Mouse (Mus musculus) heart, embryonic 13.5 days (tissue): ENCODE data around the gene Pgf. TPM values are rescaled to one million over a fixed set of nuclear protein-coding genes. Genes with fewer than 3 reads are reported as not detected.
"Not testable (repeated sequence)": the region's sequence is repeated elsewhere in the genome, so short reads cannot be mapped to it uniquely, and the experiment has no call there.

Experiments
- ATAC-seq: fragments of 200-750 bp; cut with Nextera tagmentation; 2 replicates; pipeline ENCODE4 v1.8.0; 2017; ENCODE audit warnings: moderate TSS enrichment; ENCODE audit not compliant: insufficient number of reproducible peaks, low FRiP score, low TSS enrichment; ENCODE audit errors: extremely low read depth
- H3K27ac ChIP-seq: fragments of 300-500 bp; sonication (generic); replicated peaks from 2 replicates; pipeline ENCODE4 v1.5.1; 2015; ENCODE audit warnings: moderate library complexity, mild to moderate bottlenecking, inconsistent platforms
- H3K27me3 ChIP-seq: fragments of 300-500 bp; sonication (generic); replicated peaks from 2 replicates; pipeline ENCODE4 v1.6.1; 2015; ENCODE audit warnings: mild to moderate bottlenecking, inconsistent platforms
- H3K36me3 ChIP-seq: fragments of 300-500 bp; sonication (generic); 2 replicates; pipeline ENCODE4 v1.6.1; 2015; ENCODE audit warnings: mild to moderate bottlenecking, inconsistent platforms
- H3K4me1 ChIP-seq: fragments of 300-500 bp; sonication (generic); 2 replicates; pipeline ENCODE4 v1.6.1; 2015; ENCODE audit warnings: inconsistent platforms
- H3K4me2 ChIP-seq: fragments of 300-500 bp; sonication (generic); 2 replicates; pipeline ENCODE4 v1.6.1; 2015; ENCODE audit warnings: inconsistent platforms, mild to moderate bottlenecking, moderate library complexity
- H3K4me3 ChIP-seq: fragments of 300-500 bp; sonication (generic); 2 replicates; pipeline ENCODE4 v1.5.1; 2015; ENCODE audit warnings: moderate library complexity, mild to moderate bottlenecking, inconsistent platforms
- H3K9ac ChIP-seq: fragments of 300-500 bp; sonication (generic); 2 replicates; pipeline ENCODE4 v1.6.1; 2015; ENCODE audit warnings: inconsistent platforms, mild to moderate bottlenecking, moderate library complexity
- H3K9me3 ChIP-seq: fragments of 300-500 bp; sonication (generic); 2 replicates; pipeline ENCODE4 v1.6.1; 2016; ENCODE audit warnings: inconsistent platforms
- WGBS: fragments of 180-500 bp; shearing (Covaris S2); methylation state at CpG from one replicate; pipeline ENCODE4 v1.1.7; 2015; ENCODE audit warnings: mixed read lengths; 5-methylcytosine and 5-hydroxymethylcytosine counted together
- polyA plus RNA-seq: library from polyadenylated mRNA; unstranded; fragments of >200 nt; fragmentation: Nextera tagmentation; extraction: Ambion mirVana; gene quantifications from 2 replicates; pipeline ENCODE4 v1.2.1, GENCODE M21; 2015

The Pgf gene
- polyA plus RNA-seq, 1 experiment from 2014 or later: 9.1 TPM

DNA sequence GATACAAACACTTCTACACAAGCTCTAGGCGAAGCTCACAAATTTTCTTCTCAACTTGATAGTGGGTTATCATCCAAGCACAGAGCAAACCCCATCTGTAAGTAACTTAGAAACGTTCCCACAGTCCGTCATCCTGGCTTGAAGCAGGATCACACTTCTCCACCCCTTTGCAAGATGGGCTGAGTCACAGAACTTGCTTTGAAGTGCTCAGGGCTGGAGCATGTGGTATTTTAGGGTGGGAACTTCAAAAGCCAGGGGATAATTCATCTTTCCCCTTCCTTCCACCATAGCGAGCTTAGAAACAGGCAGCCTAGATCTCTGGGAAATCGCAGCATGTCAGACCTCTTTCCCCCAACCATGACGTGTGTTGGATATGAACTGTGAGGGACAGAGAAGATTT is 21.3 kb downstream of the Pgf start:
- H3K4me2 ChIP-seq: no peak overlapping the region
- no peak overlapping the region for H3K9ac ChIP-seq
- no peak for ATAC-seq
- WGBS: 25% methylated on average over 6 of the region's 6 CpGs
- H3K27me3 ChIP-seq: peaks cover 8% of the 10 kb centered on the region; the same call in 1 of the 2 replicates
- no peaks in the 10 kb centered on the region for H3K9me3 ChIP-seq
- H3K4me1 ChIP-seq: peaks cover 7% of the 10 kb centered on the region
- no peaks in the 10 kb centered on the region for H3K36me3 ChIP-seq
- H3K27ac ChIP-seq: no peak overlapping the region
- no peak overlapping the region for H3K4me3 ChIP-seq

- Histone ChIP-seq H3K4me2 (no peak overlapping the region), H3K27me3 (peaks cover 29% of the 10 kb centered on the region), H3K9me3 (no peaks in the 10 kb centered on the region), H3K9ac (no peak overlapping the region), H3K27ac (no peak overlapping the region), H3K4me1 (peaks cover 17% of the 10 kb centered on the region), H3K36me3 (no peaks in the 10 kb centered on the region), H3K4me3 (no peak overlapping the region)
- WGBS: 74% methylated on average over 3 of the region's 3 CpGs
- no peak for ATAC-seq
These were observed 24.6 kb downstream of the Pgf start for GRCm38 (mm10) chr12:85153011-85153410.

GRCm38 (mm10) chr12:85151002-85151774 is 26.4 kb downstream of the Pgf start, which contains the start of gene Rps6kl1:
Gene Rps6kl1, minus strand, starts transcription at chr12:85151264.
- peak within 1 kb of the TSS; percentile 74 for H3K4me2 ChIP-seq
- 13% methylated on average over 28 of the region's 28 CpGs for WGBS
- H3K27me3 ChIP-seq: peaks cover 29% of the 10 kb centered on the region
- H3K9ac ChIP-seq: peak within 1 kb of the TSS; percentile 61
- H3K4me3 ChIP-seq: peak within 1 kb of the TSS; percentile 46
- H3K9me3 ChIP-seq: no peaks in the 10 kb centered on the region
- peaks cover 21% of the 10 kb centered on the region for H3K4me1 ChIP-seq
- H3K36me3 ChIP-seq: no peaks in the 10 kb centered on the region
- ATAC-seq: peak; percentile 44
- no peak within 1 kb of the TSS for H3K27ac ChIP-seq

GRCm38 (mm10) chr12:85150321-85151001 is 27.1 kb downstream of the Pgf start:
- Histone ChIP-seq H3K9me3 (no peaks in the 10 kb centered on the region), H3K36me3 (no peaks in the 10 kb centered on the region), H3K27me3 (peaks cover 29% of the 10 kb centered on the region), H3K4me3 (peak overlapping the region; percentile 46), H3K4me2 (peak overlapping the region; percentile 74), H3K4me1 (peaks cover 25% of the 10 kb centered on the region), H3K9ac (peak overlapping the region; percentile 61), H3K27ac (no peak overlapping the region)
- 8% methylated on average over 20 of the region's 20 CpGs for WGBS
- ATAC-seq: no peak

DNA sequence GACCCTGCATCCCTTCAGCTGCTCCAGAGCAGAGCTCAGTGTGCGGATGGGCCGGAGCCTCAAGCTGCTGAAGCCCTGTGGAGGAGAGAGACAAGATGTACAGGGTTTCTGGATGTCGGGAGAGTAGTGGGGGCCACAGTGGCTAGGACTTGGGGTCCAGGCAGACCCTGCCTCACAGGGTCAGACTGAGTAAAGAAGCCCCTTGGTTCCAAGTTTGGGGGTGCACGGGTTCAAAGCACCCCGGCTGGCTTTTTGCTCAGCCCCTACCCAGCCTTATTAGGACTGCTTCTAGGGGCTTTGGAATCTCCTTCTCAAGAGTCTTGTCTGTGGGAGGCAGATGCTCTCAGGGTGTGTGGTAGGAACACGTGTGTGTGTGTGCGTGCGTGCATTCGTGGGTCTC is 30.7 kb downstream of the Pgf start:
- Histone ChIP-seq H3K4me2 (no peak overlapping the region), H3K36me3 (no peaks in the 10 kb centered on the region), H3K27me3 (peaks cover 28% of the 10 kb centered on the region), H3K4me1 (peaks cover 32% of the 10 kb centered on the region), H3K27ac (no peak overlapping the region), H3K9me3 (no peaks in the 10 kb centered on the region), H3K9ac (no peak overlapping the region), H3K4me3 (no peak overlapping the region)
- 71% methylated on average over 9 of the region's 9 CpGs for WGBS
- ATAC-seq: no peak

- Histone ChIP-seq H3K9me3 (no peaks in the 10 kb centered on the region), H3K4me2 (no peak overlapping the region), H3K27ac (no peak overlapping the region), H3K36me3 (no peaks in the 10 kb centered on the region), H3K27me3 (peaks cover 29% of the 10 kb centered on the region), H3K4me1 (peaks cover 32% of the 10 kb centered on the region), H3K4me3 (no peak overlapping the region), H3K9ac (no peak overlapping the region)
- no peak for ATAC-seq
- WGBS: 23% methylated on average over 10 of the region's 11 CpGs
These were observed 31.2 kb downstream of the Pgf start for GRCm38 (mm10) chr12:85146355-85146754.

- Histone ChIP-seq H3K4me3 (no peak overlapping the region), H3K36me3 (no peaks in the 10 kb centered on the region), H3K9me3 (no peaks in the 10 kb centered on the region), H3K27ac (no peak overlapping the region), H3K27me3 (peaks cover 28% of the 10 kb centered on the region), H3K4me2 (no peak overlapping the region), H3K4me1 (peaks cover 26% of the 10 kb centered on the region), H3K9ac (no peak overlapping the region)
- 51% methylated on average over 9 of the region's 9 CpGs for WGBS
- ATAC-seq: no peak
These were observed 32.0 kb downstream of the Pgf start for GRCm38 (mm10) chr12:85145630-85146029.

DNA sequence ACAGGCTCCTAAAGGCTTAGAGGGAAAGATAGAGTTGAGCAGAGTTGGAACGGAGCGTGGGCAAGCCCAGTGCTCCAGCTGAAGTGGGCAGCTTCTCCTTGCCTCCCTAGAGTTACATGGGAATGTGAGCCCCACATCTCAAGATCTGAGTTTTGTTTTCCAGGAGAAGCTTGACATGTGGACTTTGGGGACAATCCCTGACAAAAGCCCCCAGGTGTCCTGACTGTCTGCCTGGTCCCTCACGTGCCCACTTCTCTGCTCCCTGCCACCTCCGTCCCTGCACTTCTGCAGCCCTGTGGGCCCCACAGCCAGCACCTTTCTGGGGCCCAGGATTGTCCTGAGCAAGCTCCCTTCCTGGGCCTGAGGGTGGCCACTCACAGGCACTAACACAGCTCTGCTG is 32.8 kb downstream of the Pgf start:
- no peaks in the 10 kb centered on the region for H3K9me3 ChIP-seq
- H3K9ac ChIP-seq: no peak overlapping the region
- H3K4me2 ChIP-seq: no peak overlapping the region
- ATAC-seq: no peak
- peaks cover 25% of the 10 kb centered on the region for H3K4me1 ChIP-seq
- H3K27me3 ChIP-seq: peaks cover 30% of the 10 kb centered on the region
- 93% methylated on average over 4 of the region's 4 CpGs for WGBS
- H3K36me3 ChIP-seq: no peaks in the 10 kb centered on the region
- H3K4me3 ChIP-seq: no peak overlapping the region
- H3K27ac ChIP-seq: no peak overlapping the region

DNA sequence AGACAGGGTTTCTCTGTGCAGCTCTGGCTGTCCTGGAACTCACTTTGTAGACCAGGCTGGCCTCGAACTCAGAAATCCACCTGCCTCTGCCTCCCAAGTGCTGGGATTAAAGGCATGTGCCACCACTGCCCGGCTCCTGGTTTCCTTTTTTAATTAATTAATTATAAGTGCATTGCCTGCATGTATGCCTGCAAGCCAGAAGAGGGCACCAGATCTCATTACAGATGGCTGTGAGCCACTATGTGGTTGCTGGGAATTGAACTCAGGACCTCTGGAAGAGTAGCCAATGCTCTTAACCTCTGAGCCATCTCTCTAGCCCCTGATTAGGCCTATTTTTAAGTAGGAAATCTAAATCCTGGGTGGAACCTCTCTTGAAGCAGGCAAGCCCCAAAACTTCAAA is 33.3 kb downstream of the Pgf start:
- H3K4me3 ChIP-seq, H3K36me3 ChIP-seq, H3K27ac ChIP-seq, ATAC-seq, H3K9ac ChIP-seq, H3K9me3 ChIP-seq, H3K4me2 ChIP-seq: not testable (repeated sequence)
- Histone ChIP-seq H3K4me1 (peaks cover 27% of the 10 kb centered on the region), H3K27me3 (peaks cover 30% of the 10 kb centered on the region)
- 48% methylated on average over 2 of the region's 2 CpGs for WGBS

DNA sequence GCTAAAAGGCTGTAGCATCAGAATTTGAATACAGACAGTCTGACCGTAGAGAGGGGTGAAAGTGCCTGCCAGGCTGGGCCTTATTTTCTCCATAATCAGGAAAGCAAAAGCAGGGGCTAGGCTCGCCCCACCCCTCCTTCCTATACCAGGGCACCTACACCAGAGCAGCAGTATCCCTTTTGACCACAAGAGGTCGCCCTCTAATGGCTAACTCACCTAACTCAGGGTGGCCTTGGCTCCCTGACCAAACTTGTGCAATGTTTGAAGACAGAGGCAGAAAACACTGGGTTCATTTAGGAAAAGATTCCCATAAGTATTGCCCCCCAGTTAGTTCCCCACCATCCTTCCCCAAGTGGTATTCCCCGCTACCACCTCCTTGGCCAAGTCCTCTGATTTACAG is 34.8 kb downstream of the Pgf start:
- ATAC-seq: no peak
- 13% methylated on average over 4 of the region's 4 CpGs for WGBS
- Histone ChIP-seq H3K4me1 (peaks cover 27% of the 10 kb centered on the region), H3K9ac (no peak overlapping the region), H3K9me3 (no peaks in the 10 kb centered on the region), H3K27ac (no peak overlapping the region), H3K4me3 (no peak overlapping the region), H3K27me3 (peaks cover 41% of the 10 kb centered on the region), H3K4me2 (no peak overlapping the region), H3K36me3 (no peaks in the 10 kb centered on the region)

DNA sequence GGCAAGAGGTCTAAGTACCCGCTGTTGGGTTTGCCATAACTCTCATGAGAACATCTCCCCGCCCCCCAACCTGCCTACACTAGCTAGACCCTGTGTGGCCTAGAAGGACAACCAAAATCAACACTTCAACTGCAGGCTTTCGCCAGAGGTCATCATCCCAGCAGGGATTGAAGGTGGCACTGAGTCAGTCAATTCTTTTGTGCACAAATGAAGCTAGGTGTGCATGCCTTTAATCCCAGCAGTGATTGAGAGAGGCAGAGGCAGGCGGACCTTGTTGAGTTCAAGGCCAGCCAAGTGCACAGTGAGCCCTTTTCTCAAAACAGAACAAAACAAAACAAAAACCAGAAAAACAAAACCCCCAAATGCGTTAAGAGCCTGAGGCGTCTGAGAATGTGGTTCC is 36.5 kb downstream of the Pgf start:
- Histone ChIP-seq H3K9me3 (no peaks in the 10 kb centered on the region), H3K27ac (no peak overlapping the region), H3K4me2 (no peak overlapping the region), H3K4me1 (peaks cover 23% of the 10 kb centered on the region), H3K4me3 (no peak overlapping the region), H3K9ac (no peak overlapping the region), H3K36me3 (no peaks in the 10 kb centered on the region), H3K27me3 (peaks cover 41% of the 10 kb centered on the region)
- ATAC-seq: no peak
- WGBS: 72% methylated on average over 6 of the region's 6 CpGs
